Mouse (Mus musculus) ES-E14 (cell line): ENCODE measurements at regions not wholly inside any gene's neighbourhood (a gene's known extent, or its start where the extent isn't known, plus 50 kb on each side); places are given as distances from the start of the nearest gene placed in this dataset.

ENCODE experiments used
- DNase-seq: peaks from one replicate; pipeline ENCODE4 v3.0.0-alpha.2; 2013; ENCODE audit warnings: low read depth, low spot score
- H3K27ac ChIP-seq: 2 replicates; pipeline ENCODE4 v1.5.1; 2012; ENCODE audit warnings: low read depth, mild to moderate bottlenecking, low read length, moderate library complexity, mixed read lengths; ENCODE audit not compliant: poor library complexity, insufficient read depth, severe bottlenecking
- H3K36me3 ChIP-seq: 2 replicates; pipeline ENCODE4 v1.6.1; 2012; ENCODE audit warnings: mild to moderate bottlenecking, low read length, moderate library complexity, mixed read lengths; ENCODE audit not compliant: control insufficient read depth, poor library complexity, insufficient read depth, severe bottlenecking
- H3K4me1 ChIP-seq, 2 experiments: fragments of 150-350 bp in 1 of 2; sonication (generic) in 1 of 2; 2 replicates each; pipeline ENCODE4 v1.6.1; 2012; ENCODE audit warnings: low read length in 2 of 2, mild to moderate bottlenecking in 1 of 2, mixed read lengths in 1 of 2; ENCODE audit not compliant: control insufficient read depth in 2 of 2, insufficient read depth in 2 of 2, poor library complexity in 1 of 2
- H3K4me3 ChIP-seq, 2 experiments: fragments of 150-350 bp in 1 of 2; sonication (generic) in 1 of 2; 2 replicates each; pipeline ENCODE4 v1.5.1; 2012; ENCODE audit warnings: low read length in 2 of 2, low read depth in 1 of 2, mild to moderate bottlenecking in 1 of 2, mixed read lengths in 1 of 2; ENCODE audit not compliant: insufficient read depth in 1 of 2, poor library complexity in 1 of 2, severe bottlenecking in 1 of 2
- H3K9ac ChIP-seq: 2 replicates; pipeline ENCODE4 v1.6.1; 2012; ENCODE audit warnings: low read depth, mild to moderate bottlenecking, low read length, mixed read lengths; ENCODE audit not compliant: poor library complexity, insufficient read depth, severe bottlenecking
- H3K9me3 ChIP-seq: fragments of 150-350 bp; sonication (generic); 2 replicates; pipeline ENCODE4 v1.6.1; 2012; ENCODE audit warnings: low read depth, mild to moderate bottlenecking, low read length; ENCODE audit not compliant: control insufficient read depth, insufficient read depth
- CHD2 ChIP-seq: IDR thresholded peaks from 2 replicates; pipeline ENCODE4 v1.6.1; 2014; ENCODE audit warnings: mild to moderate bottlenecking, low read depth, low read length, inconsistent platforms
- HCFC1 ChIP-seq: IDR thresholded peaks from 2 replicates; pipeline ENCODE4 v1.6.1; 2012; ENCODE audit warnings: low read length, inconsistent platforms, borderline replicate concordance; ENCODE audit not compliant: insufficient read depth
- MAFK ChIP-seq: IDR thresholded peaks from 2 replicates; pipeline ENCODE4 v1.6.1; 2014; ENCODE audit warnings: mild to moderate bottlenecking, low read depth, low read length, inconsistent platforms; ENCODE audit not compliant: insufficient read depth
- ZC3H11A ChIP-seq: IDR thresholded peaks from 2 replicates; pipeline ENCODE4 v1.6.1; 2012; ENCODE audit warnings: low read depth, mild to moderate bottlenecking, inconsistent platforms, low read length, borderline replicate concordance
- ZNF384 ChIP-seq: IDR thresholded peaks from 2 replicates; pipeline ENCODE4 v1.6.1; 2012; ENCODE audit warnings: low read depth, low read length, inconsistent platforms
- in situ Hi-C, 2 experiments: fragments of 600-800 bp; cut with MboI; formaldehyde crosslinking; loops; one replicate each; pipeline ENCODE4 v1.15.1; 2025; ENCODE audit warnings: low sequenced_read_pairs in 2 of 2, inconsistent platforms in 1 of 2; ENCODE audit not compliant: unreplicated experiment in 2 of 2

- no peak for DNase-seq
- Histone ChIP-seq H3K4me1 (no peaks in the 10 kb centered on the region), H3K27ac (no peak overlapping the region), H3K9me3 (no peaks in the 10 kb centered on the region), H3K9ac (no peak overlapping the region), H3K36me3 (no peaks in the 10 kb centered on the region), H3K4me3 (no peak overlapping the region)
- in situ Hi-C loops: no loop called here
- TF ChIP-seq ZNF384: no peak
- no peak for TF ChIP-seq MAFK
- no peak for TF ChIP-seq ZC3H11A
Observed at GRCm38 (mm10) chr12:70590456-70591050, 137.7 kb downstream of the Tmx1 start.

GRCm38 (mm10) chr12:70592821-70593220 is 139.9 kb downstream of the Tmx1 start:
- no peak overlapping the region for H3K27ac ChIP-seq
- no peak overlapping the region for H3K9ac ChIP-seq
- in situ Hi-C loops: no loop called here
- no peak for DNase-seq
- H3K9me3 ChIP-seq: no peaks in the 10 kb centered on the region
- TF ChIP-seq HCFC1 (no peak), ZNF384 (no peak), CHD2 (no peak)
- no peaks in the 10 kb centered on the region for H3K4me1 ChIP-seq
- no peaks in the 10 kb centered on the region for H3K36me3 ChIP-seq
- no peak overlapping the region for H3K4me3 ChIP-seq

GRCm38 (mm10) chr12:70598211-70598701 is 145.4 kb downstream of the Tmx1 start:
- in situ Hi-C loops: no loop called here
- no peak for DNase-seq
- H3K9me3 ChIP-seq: no peaks in the 10 kb centered on the region
- H3K36me3 ChIP-seq: no peaks in the 10 kb centered on the region
- no peaks in the 10 kb centered on the region for H3K4me1 ChIP-seq
- H3K4me3 ChIP-seq: no peak overlapping the region
- no peak overlapping the region for H3K9ac ChIP-seq
- no peak overlapping the region for H3K27ac ChIP-seq
- TF ChIP-seq CHD2: no peak
- TF ChIP-seq ZC3H11A: no peak
- no peak for TF ChIP-seq MAFK

GRCm38 (mm10) chr12:70599731-70600130 is 146.8 kb downstream of the Tmx1 start:
- peak; percentile 13 for DNase-seq
- Histone ChIP-seq H3K27ac (no peak overlapping the region), H3K36me3 (no peaks in the 10 kb centered on the region), H3K4me1 (no peaks in the 10 kb centered on the region), H3K4me3 (no peak overlapping the region), H3K9ac (no peak overlapping the region), H3K9me3 (no peaks in the 10 kb centered on the region)
- in situ Hi-C loops: no loop called here
- TF ChIP-seq CHD2 (no peak), ZC3H11A (no peak), MAFK (no peak), ZNF384 (no peak), HCFC1 (no peak)

- TF ChIP-seq ZC3H11A (no peak), MAFK (no peak), ZNF384 (no peak), HCFC1 (no peak), CHD2 (no peak)
Observed at GRCm38 (mm10) chr12:70603869-70604268, 151.0 kb downstream of the Tmx1 start.

More at GRCm38 (mm10) chr12:70603869-70604268, 151.0 kb downstream of the Tmx1 start:
- DNase-seq: no peak
- in situ Hi-C loops: no loop called here
- Histone ChIP-seq H3K9ac (no peak overlapping the region), H3K4me1 (no peaks in the 10 kb centered on the region), H3K27ac (no peak overlapping the region), H3K9me3 (no peaks in the 10 kb centered on the region), H3K36me3 (no peaks in the 10 kb centered on the region), H3K4me3 (no peak overlapping the region)
